Mouse (Mus musculus) G1E (cell line): ENCODE data around the gene Htra2. TPM values are rescaled to one million over a fixed set of nuclear protein-coding genes. Genes with fewer than 3 reads are reported as not detected.

Source experiments
- ATAC-seq: 2 replicates; pipeline ENCODE4 v1.8.0; 2016; ENCODE audit warnings: mild to moderate bottlenecking; ENCODE audit not compliant: insufficient number of reproducible peaks, poor library complexity, low FRiP score, severe bottlenecking; ENCODE audit errors: extremely low read depth
- DNase-seq: peaks from one replicate; pipeline ENCODE4 v3.0.0; 2012; ENCODE audit warnings: low spot score
- H3K27me3 ChIP-seq: 2 replicates; pipeline ENCODE4 v1.6.1; 2012; ENCODE audit warnings: mild to moderate bottlenecking, low read length, inconsistent platforms; ENCODE audit not compliant: insufficient read depth
- H3K36me3 ChIP-seq: replicated peaks from 2 replicates; pipeline ENCODE3; 2012; ENCODE audit warnings: mild to moderate bottlenecking, inconsistent platforms
- H3K4me1 ChIP-seq: 2 replicates; pipeline ENCODE4 v1.6.1; 2012; ENCODE audit warnings: low read depth, low read length, inconsistent platforms, mixed read lengths; ENCODE audit not compliant: insufficient read depth
- H3K4me3 ChIP-seq: 2 replicates; pipeline ENCODE4 v1.5.1; 2012; ENCODE audit warnings: low read depth, mild to moderate bottlenecking, inconsistent platforms, low read length, moderate library complexity, mixed read lengths
- H3K9me3 ChIP-seq: replicated peaks from 2 replicates; pipeline ENCODE4 v1.6.1; 2012; ENCODE audit warnings: inconsistent platforms
- CTCF ChIP-seq: IDR thresholded peaks from 2 replicates; pipeline ENCODE4 v1.5.1; 2012; ENCODE audit warnings: low read depth, low read length, inconsistent platforms, mixed read lengths
- GATA1 ChIP-seq: IDR thresholded peaks from 2 replicates; pipeline ENCODE4 v1.6.1; 2012; ENCODE audit warnings: borderline replicate concordance, low read length, inconsistent platforms, mixed read lengths
- GATA2 ChIP-seq: IDR thresholded peaks from 2 replicates; pipeline ENCODE4 v1.6.1; 2012; ENCODE audit warnings: low read depth, low read length, inconsistent platforms, borderline replicate concordance
- POLR2AphosphoS5 ChIP-seq: IDR thresholded peaks from 2 replicates; pipeline ENCODE4 v1.6.1; 2012; ENCODE audit warnings: low read depth, low read length, inconsistent platforms; ENCODE audit not compliant: insufficient replicate concordance
- TAL1 ChIP-seq: conservative IDR thresholded peaks from 2 replicates; pipeline ENCODE4 v1.6.1; 2012; ENCODE audit warnings: low read depth, low read length, inconsistent platforms, mixed read lengths
- polyA plus RNA-seq: library from polyadenylated mRNA; stranded (reverse); fragments of >175 nt; gene quantifications from 2 replicates; pipeline ENCODE4 v1.2.3, GENCODE M21; 2012
- total RNA-seq, 2 experiments: library from RNA; stranded (forward) in 1 of 2; stranded (reverse) in 1 of 2; fragments of 200-1000 nt in 1 of 2; fragments of >200 nt in 1 of 2; fragmentation: Nextera tagmentation in 1 of 2; gene quantifications; 2 replicates each; pipeline ENCODE4 v1.2.3; 2014 to 2017

The Htra2 gene
- total and polyA plus RNA-seq, 3 experiments: 35.6 to 36.7 (median 36.0) TPM

DNA sequence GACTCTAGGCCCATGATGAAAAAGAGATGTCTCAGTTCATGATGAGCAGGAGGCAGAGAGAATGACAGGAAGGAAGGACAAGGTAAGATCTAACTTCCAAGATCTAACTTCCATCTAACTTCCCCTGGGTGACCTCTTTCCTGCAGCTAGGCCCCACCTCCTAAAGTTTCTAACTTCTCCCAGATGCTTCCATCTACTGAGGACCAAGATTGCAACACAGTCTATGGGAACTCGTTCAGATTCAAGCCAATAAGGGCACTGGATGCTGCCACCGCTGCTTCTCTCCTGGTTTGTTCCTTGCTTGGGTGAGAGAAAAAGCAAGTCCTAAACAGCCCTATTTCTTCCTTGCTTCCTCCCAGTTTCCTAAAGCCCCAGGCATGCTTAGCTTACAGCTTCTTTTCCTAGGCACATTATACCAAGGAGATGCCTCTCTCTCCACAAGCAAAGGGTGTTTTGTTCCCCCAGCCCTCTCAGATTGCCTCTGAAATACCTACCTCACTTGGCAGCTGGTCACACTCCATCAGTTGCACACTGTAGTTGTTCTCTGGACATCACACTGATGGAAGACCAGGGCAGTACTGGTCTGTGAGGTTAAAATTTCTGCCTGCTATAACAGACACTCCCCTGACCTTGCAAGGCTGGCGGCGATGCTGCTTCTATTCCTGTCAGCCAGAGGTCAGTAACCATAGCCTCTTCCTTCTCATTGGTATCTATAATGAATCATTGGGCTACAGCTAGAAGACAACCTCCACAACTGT, 34.1 kb downstream of the Htra2 start:
- peaks cover 76% of the 10 kb centered on the region for H3K4me1 ChIP-seq
- ATAC-seq: no peak
- H3K4me3 ChIP-seq: no peak overlapping the region

DNA sequence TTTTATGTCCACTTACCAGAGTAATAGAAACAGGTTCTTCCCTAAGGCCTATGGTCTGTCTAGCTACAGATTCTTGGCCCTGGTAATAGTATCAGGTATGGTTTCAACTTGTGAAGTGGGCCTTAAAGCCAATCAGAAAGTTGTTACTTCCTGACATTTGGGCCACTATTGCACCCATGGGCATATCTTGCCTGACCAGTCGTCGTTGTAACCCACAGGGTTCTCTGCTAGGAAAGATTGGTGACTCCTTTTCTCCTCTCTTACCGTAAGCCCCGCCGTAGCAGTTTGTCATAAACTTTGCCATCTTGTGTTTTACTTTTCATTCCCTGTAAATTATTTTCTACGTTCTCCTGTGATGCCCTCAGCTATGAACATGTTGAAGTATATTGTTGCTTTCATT, 35.0 kb downstream of the Htra2 start:
- TF ChIP-seq CTCF (no peak), TAL1 (peak; percentile 37; the same call in 1 of the 2 replicates), GATA1 (no peak)
- Histone ChIP-seq H3K4me1 (peaks cover 80% of the 10 kb centered on the region), H3K9me3 (no peaks in the 10 kb centered on the region), H3K36me3 (no peaks in the 10 kb centered on the region), H3K27me3 (no peaks in the 10 kb centered on the region), H3K4me3 (no peak overlapping the region)
- no peak for DNase-seq
- no peak for ATAC-seq

More for the DNA sequence above, 34.1 kb downstream of the Htra2 start:
- Histone ChIP-seq H3K36me3 (no peaks in the 10 kb centered on the region), H3K27me3 (no peaks in the 10 kb centered on the region), H3K9me3 (no peaks in the 10 kb centered on the region)
- DNase-seq: no peak
- no peak for TF ChIP-seq GATA2
- TF ChIP-seq POLR2AphosphoS5: no peak
- TF ChIP-seq GATA1: no peak
- TF ChIP-seq TAL1: no peak
- TF ChIP-seq CTCF: no peak

DNA sequence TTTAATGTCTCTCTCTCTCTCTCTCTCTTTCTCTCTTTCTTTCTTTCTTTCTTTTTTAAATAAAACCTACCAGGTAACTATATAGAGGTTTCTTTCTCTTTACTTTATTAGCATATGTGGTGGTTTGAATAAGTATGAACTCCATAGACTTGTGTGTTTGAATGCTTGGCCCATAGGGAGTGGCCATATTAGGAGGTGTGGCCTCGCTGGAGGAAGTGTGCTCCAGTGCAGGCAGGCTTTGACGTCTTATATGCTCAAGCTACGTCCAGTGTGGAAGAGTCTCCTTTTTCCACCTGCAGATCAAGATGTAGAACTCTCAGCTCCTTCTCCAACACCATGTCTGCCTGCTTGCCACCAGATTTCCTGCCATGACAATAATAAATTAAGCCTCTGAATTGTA, 36.0 kb downstream of the Htra2 start:
- no peak for DNase-seq
- no peaks in the 10 kb centered on the region for H3K9me3 ChIP-seq
- no peak for ATAC-seq
- no peaks in the 10 kb centered on the region for H3K36me3 ChIP-seq
- no peak overlapping the region for H3K4me3 ChIP-seq
- H3K27me3 ChIP-seq: no peaks in the 10 kb centered on the region
- TF ChIP-seq GATA2 (no peak), POLR2AphosphoS5 (no peak), TAL1 (no peak), GATA1 (no peak), CTCF (no peak)
- H3K4me1 ChIP-seq: peaks cover 80% of the 10 kb centered on the region

DNA sequence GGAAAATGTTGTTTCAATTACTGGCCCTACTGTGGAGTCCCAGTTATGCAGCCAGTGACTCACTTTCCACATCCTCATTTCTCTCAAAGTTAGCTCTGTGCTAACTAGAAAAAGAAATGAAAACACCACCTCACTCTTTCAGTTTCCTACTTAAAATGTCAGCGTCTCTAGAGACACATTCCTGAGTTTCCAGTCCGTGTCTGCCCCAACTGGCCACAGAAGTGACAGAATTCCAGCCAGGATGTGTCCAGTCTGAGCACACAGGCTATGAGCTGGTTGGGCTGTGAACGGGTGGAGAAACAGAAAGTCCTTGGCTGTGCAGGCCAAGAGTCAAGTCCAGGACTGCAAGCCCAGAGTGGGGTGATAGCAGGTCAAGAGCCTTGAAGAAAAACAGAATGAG, 37.9 kb downstream of the Htra2 start:
- H3K4me1 ChIP-seq: peaks cover 73% of the 10 kb centered on the region
- no peaks in the 10 kb centered on the region for H3K36me3 ChIP-seq
- H3K4me3 ChIP-seq: no peak overlapping the region
- no peaks in the 10 kb centered on the region for H3K27me3 ChIP-seq
- no peak for DNase-seq
- peaks cover under 1% of the 10 kb centered on the region; the same call in 1 of the 2 replicates for H3K9me3 ChIP-seq
- ATAC-seq: no peak
- no peak for TF ChIP-seq CTCF
- TF ChIP-seq POLR2AphosphoS5: no peak
- TF ChIP-seq TAL1: no peak
- TF ChIP-seq GATA1: no peak
- no peak for TF ChIP-seq GATA2

DNA sequence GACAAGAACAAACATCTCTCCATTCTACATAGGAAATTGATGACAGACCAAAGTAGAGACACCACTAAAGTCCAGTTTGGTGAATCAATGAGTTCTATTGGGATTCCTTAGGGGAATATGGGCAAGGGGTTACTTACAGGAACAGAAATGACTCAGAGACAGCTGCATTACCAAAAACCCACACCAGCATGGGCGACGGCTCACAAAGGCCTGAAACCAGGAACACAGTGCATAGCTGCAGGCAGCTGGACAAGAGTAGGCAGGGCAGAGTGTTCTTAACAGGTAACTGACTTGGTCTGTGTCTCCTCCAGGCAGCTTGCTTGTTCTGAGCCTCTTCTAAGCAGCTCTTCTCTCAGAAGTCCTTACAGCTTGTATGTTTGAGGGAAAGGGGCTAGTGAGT, 39.3 kb downstream of the Htra2 start:
- ATAC-seq (no peak), DNase-seq (no peak)
- no peaks in the 10 kb centered on the region for H3K27me3 ChIP-seq
- peaks cover 62% of the 10 kb centered on the region for H3K4me1 ChIP-seq
- H3K36me3 ChIP-seq: no peaks in the 10 kb centered on the region
- no peak for TF ChIP-seq POLR2AphosphoS5
- TF ChIP-seq GATA1: no peak
- no peak overlapping the region for H3K4me3 ChIP-seq
- H3K9me3 ChIP-seq: peaks cover 2% of the 10 kb centered on the region; the same call in 1 of the 2 replicates

DNA sequence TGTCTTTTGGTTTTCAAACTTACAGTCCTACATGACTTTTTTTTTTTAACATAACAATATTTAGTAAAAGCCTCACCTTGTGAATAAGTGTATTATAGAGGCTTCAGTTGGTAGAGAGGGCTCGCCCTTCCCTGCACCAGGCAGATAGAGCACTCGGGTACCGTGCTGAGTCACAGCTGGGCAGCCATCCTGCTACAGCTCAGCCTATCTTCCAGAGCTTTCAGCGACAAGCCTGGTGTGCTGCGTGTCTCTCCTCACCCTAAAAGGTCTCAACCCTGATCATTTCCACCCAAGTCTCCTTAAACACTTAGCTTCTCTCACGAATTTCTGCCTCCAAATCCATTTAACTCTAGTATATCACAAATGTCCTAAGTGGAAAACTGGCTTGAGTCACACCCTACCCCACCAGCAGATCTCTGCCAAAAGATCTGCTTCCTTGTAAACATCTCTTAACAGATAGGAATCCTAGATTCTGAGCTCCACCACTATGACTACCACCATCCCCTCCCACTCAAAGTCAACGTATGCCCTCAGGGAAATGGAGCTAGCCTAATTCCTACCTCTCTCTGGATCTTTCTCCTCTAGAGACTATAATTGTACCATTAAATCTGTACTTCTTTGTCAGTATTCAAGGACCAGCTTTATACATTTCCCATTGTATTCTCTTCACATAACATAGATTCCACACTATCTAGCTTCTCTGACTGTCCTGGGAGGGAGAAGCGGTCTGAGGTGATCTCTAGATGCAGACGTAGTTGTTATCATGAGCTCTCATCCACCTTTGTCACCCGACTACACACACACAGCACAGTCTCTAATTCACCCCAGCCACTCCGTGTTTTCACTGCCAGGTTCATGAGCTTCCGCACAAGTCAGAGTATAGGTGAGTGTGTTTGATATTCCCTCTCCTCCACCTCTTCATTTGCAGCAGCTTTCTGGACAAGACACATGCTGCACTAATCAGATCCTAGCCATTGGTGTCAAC, 40.3 kb downstream of the Htra2 start:
- peak overlapping the region; percentile 47; the same call in 1 of the 2 replicates for H3K4me3 ChIP-seq

More for the DNA sequence above, 40.3 kb downstream of the Htra2 start:
- Histone ChIP-seq H3K36me3 (no peaks in the 10 kb centered on the region), H3K4me1 (peaks cover 61% of the 10 kb centered on the region), H3K27me3 (no peaks in the 10 kb centered on the region), H3K9me3 (peaks cover 2% of the 10 kb centered on the region; the same call in 1 of the 2 replicates)
- TF ChIP-seq TAL1: peak; percentile 38
- TF ChIP-seq GATA1: no peak
- ATAC-seq: peak; percentile 94
- peak; percentile 44 for DNase-seq
